Mouse (Mus musculus) midbrain, embryonic 15.5 days (tissue): Measurements from ENCODE around the gene Tgfa. TPM values are rescaled to one million over a fixed set of nuclear protein-coding genes. Genes with fewer than 3 reads are reported as not detected.

ENCODE experiments used
- ATAC-seq: fragments of 200-750 bp; cut with Nextera tagmentation; replicated peaks from 2 replicates; pipeline ENCODE4 v1.8.0; 2017; ENCODE audit warnings: moderate TSS enrichment
- H3K27ac ChIP-seq: fragments of 300-500 bp; sonication (generic); 2 replicates; pipeline ENCODE4 v1.5.1; 2015; ENCODE audit warnings: mild to moderate bottlenecking, inconsistent platforms
- H3K27me3 ChIP-seq: fragments of 300-500 bp; sonication (generic); replicated peaks from 2 replicates; pipeline ENCODE4 v1.6.1; 2015; ENCODE audit warnings: inconsistent platforms
- H3K36me3 ChIP-seq: fragments of 300-500 bp; sonication (generic); replicated peaks from 2 replicates; pipeline ENCODE4 v1.6.1; 2015; ENCODE audit warnings: inconsistent platforms
- H3K4me1 ChIP-seq: fragments of 300-500 bp; sonication (generic); 2 replicates; pipeline ENCODE4 v1.6.1; 2015; ENCODE audit warnings: inconsistent platforms
- H3K4me2 ChIP-seq: fragments of 300-500 bp; sonication (generic); 2 replicates; pipeline ENCODE4 v1.6.1; 2015; ENCODE audit warnings: inconsistent platforms, mild to moderate bottlenecking, moderate library complexity
- H3K4me3 ChIP-seq: fragments of 300-500 bp; sonication (generic); 2 replicates; pipeline ENCODE4 v1.5.1; 2015; ENCODE audit warnings: mild to moderate bottlenecking, inconsistent platforms
- H3K9ac ChIP-seq: fragments of 300-500 bp; sonication (generic); 2 replicates; pipeline ENCODE4 v1.6.1; 2015; ENCODE audit warnings: mild to moderate bottlenecking, inconsistent platforms
- H3K9me3 ChIP-seq: fragments of 300-500 bp; sonication (generic); 2 replicates; pipeline ENCODE4 v1.6.1; 2016; ENCODE audit warnings: inconsistent platforms
- WGBS: fragments of 180-500 bp; shearing (Covaris S2); methylation state at CpG from one replicate; pipeline ENCODE4 v1.1.7; 2015; ENCODE audit warnings: mixed read lengths; 5-methylcytosine and 5-hydroxymethylcytosine counted together
- polyA plus RNA-seq: library from polyadenylated mRNA; unstranded; fragments of >200 nt; fragmentation: Nextera tagmentation; extraction: Ambion mirVana; gene quantifications from 2 replicates; pipeline ENCODE4 v1.2.1, GENCODE M21; 2015

Tgfa gene
- polyA plus RNA-seq, 1 experiment from 2014 or later = 13.2 TPM

DNA sequence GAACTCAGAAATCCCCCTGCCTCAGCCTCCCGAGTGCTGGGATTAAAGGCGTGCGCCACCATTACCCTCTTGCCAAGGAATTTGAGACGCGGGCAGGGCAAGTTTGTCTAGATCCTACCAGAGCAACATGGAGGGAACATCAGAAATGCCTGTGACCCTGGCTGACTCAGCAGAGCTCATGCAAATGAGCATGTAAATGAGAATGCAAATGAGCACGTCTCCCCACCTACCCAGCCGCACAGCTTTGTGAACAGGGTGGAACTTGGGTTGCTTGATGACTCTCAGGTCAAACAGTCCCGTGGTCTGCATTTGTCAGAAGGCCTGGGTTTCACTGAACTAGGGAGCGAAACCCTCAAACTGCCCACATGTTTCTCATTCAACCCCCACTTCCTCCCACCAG, 128.0 kb downstream of the Tgfa start:
- WGBS = 91% methylated on average over 9 of the region's 9 CpGs
- H3K36me3 ChIP-seq = no peaks in the 10 kb centered on the region
- no peaks in the 10 kb centered on the region for H3K27me3 ChIP-seq
- H3K27ac ChIP-seq = no peak overlapping the region
- H3K4me2 ChIP-seq = no peak overlapping the region
- no peak overlapping the region for H3K4me3 ChIP-seq
- no peak overlapping the region for H3K9ac ChIP-seq
- no peak for ATAC-seq
- H3K9me3 ChIP-seq = no peaks in the 10 kb centered on the region
- no peaks in the 10 kb centered on the region for H3K4me1 ChIP-seq

DNA sequence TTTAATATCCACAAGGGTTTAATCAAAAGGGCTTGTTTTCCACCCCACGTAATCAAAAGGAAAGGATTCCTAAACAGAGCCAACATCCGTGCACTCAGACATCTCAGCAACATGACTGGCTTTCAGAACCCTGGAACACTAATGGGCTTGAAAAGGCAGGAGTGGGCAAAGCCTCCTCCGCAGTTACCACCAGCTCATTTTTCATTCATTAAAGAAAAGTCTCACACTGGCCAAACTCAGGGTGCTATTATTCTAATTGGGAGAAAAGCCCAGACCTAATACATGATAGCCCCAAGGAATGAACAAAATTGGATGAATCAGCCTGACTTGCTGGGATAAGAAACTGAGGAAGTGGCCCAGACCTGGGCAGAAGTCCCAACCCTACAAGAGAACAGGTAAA, 129.4 kb downstream of the Tgfa start:
- Histone ChIP-seq H3K27ac (no peak overlapping the region), H3K27me3 (no peaks in the 10 kb centered on the region), H3K9me3 (no peaks in the 10 kb centered on the region), H3K4me1 (no peaks in the 10 kb centered on the region), H3K36me3 (no peaks in the 10 kb centered on the region), H3K4me2 (no peak overlapping the region), H3K9ac (no peak overlapping the region), H3K4me3 (no peak overlapping the region)
- 72% methylated on average over 3 of the region's 3 CpGs for WGBS
- ATAC-seq = no peak

Other genes with a start within 250 kb of the Tgfa start
- gene Dusp11, start 233.6 kb upstream of the Tgfa start, polyA plus RNA-seq = 53.9 and 60.8 TPM in 2 replicates
- not detected in 2 replicates for gene Figla, start 179.1 kb upstream of the Tgfa start, polyA plus RNA-seq
- 206 and 209 TPM in 2 replicates for gene Add2, start 166.5 kb upstream of the Tgfa start, polyA plus RNA-seq
- gene Fam136a, start 170.4 kb downstream of the Tgfa start, polyA plus RNA-seq = 118 and 122 TPM in 2 replicates
- gene Snrpg, start 176.1 kb downstream of the Tgfa start, polyA plus RNA-seq = 377 and 389 TPM in 2 replicates
- 93.3 and 96.5 TPM in 2 replicates for gene Pcyox1, start 201.9 kb downstream of the Tgfa start, polyA plus RNA-seq
- 334 and 360 TPM in 2 replicates for gene Tia1, start 209.0 kb downstream of the Tgfa start, polyA plus RNA-seq
- not detected in 2 replicates for gene Gm44790, start 231.4 kb downstream of the Tgfa start, polyA plus RNA-seq
- 25.2 and 25.8 TPM in 2 replicates for gene C87436, start 243.2 kb downstream of the Tgfa start, polyA plus RNA-seq